Mouse (Mus musculus) erythroblast, embryonic 14.5 days (primary cell): ENCODE results near the gene Jak3.

Experiments
- GATA1 ChIP-seq: IDR thresholded peaks from 2 replicates; pipeline ENCODE4 v1.6.1; 2012; ENCODE audit warnings: low read length, inconsistent platforms, mixed read lengths
- TAL1 ChIP-seq: IDR thresholded peaks from 3 replicates; pipeline ENCODE4 v1.6.1; 2012; ENCODE audit warnings: low read length, inconsistent platforms, mixed read lengths

- no peak for TF ChIP-seq TAL1
- no peak for TF ChIP-seq GATA1
Observed at GRCm38 (mm10) chr8:71679550-71680168, 3.6 kb downstream of the Jak3 start.
